Mouse (Mus musculus): ENCODE measurements around the gene Dnm3. TPM values are rescaled to one million over a fixed set of nuclear protein-coding genes. Genes with fewer than 3 reads are reported as not detected.

The Dnm3 gene
- polyA plus RNA-seq, 1 experiment from 2014 or later, result 12.9 TPM

DNA sequence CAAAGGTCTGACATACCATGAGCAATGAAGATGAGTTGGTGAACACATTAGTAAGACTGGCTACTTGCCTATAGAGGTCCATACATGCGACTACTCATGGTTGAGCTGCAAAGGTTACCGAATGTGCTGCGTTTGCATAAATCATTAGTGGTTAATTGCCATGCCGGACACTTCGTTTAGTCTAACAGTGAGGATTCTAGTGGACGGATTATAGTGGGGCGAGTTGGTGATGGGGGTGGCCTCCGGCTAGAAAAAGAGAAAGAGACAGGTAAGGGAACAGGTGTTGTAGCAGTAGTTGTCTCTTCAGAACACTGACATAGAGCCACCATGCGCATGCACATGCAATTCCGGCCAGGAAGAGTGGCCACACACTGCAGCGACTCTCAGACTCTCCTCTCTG is 486.0 kb downstream of the Dnm3 start:
- Histone ChIP-seq H3K36me3 (ENCODE audit: control insufficient read depth, insufficient read depth, low read length) (no peaks in the 10 kb centered on the region), H3K27me3 (ENCODE audit: control insufficient read depth, insufficient read depth, low read length) (no peaks in the 10 kb centered on the region), H3K9me3 (ENCODE audit: control insufficient read depth, low read length) (no peaks in the 10 kb centered on the region), H3K4me2 (ENCODE audit: low read depth) (no peak overlapping the region), H3K4me3 (ENCODE audit: low read depth, low read length) (no peak overlapping the region), H3K27ac (ENCODE audit: low read depth, low read length) (no peak overlapping the region), H3K9ac (ENCODE audit: low read length) (no peak overlapping the region), H3K4me1 (ENCODE audit: control insufficient read depth, insufficient read depth, low read length) (peaks cover 3% of the 10 kb centered on the region; the same call in 1 of the 2 replicates)
- no peak for DNase-seq (ENCODE audit: low spot score)
- no peak for ATAC-seq (ENCODE audit: insufficient read depth, low FRiP score, low TSS enrichment)
- WGBS, result 85% methylated on average over 11 of the region's 11 CpGs

DNA sequence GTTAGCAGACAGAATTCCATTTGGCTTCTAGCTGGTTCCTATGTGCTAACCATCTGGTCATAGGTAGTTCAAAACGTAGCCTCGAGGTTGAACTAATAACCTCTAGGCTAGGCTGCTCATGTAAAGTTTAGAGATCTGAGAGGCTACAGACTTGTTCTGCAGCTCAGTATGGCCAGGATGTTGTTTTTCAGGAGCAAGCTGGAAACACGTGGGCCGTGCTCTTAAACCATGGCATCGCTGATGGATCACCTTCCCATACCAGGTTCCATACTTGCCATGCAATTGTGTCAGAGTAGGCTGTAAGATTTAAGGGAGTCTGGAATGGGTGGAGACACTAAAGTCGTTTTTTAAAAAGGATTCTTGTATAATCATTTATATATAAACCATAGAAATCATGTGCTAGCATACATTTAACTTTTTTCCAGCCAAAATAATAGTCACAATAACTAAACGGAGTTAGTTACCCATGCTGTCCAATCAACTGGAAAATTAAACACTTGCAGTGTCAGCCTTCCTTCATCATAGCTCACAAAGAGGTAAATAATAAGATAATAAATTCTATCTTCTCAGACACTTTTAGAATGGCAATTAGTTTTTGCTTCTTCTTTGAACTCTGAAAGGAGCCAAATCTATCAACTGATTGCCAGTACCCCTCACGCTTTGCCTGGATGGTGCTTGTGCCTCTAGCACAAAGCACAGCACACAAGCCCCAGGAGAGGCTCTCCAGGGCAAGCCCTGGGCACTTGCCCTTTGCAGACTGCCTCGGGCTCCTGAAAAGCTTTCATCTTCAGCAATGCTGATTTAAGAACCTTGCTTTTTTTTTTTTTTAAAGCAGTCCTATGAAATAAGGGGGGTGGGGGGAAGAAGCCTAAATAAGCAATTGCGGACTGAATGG is 486.9 kb downstream of the Dnm3 start:
- H3K4me3 ChIP-seq (ENCODE audit: low read depth, low read length), result no peak overlapping the region
- H3K9me3 ChIP-seq (ENCODE audit: control insufficient read depth, low read length), result no peaks in the 10 kb centered on the region
- ATAC-seq (ENCODE audit: insufficient read depth, low FRiP score, low TSS enrichment), result no peak
- DNase-seq (ENCODE audit: low spot score), result no peak
- 31% methylated on average over 10 of the region's 10 CpGs for WGBS
- H3K36me3 ChIP-seq (ENCODE audit: control insufficient read depth, insufficient read depth, low read length), result no peaks in the 10 kb centered on the region
- no peaks in the 10 kb centered on the region for H3K27me3 ChIP-seq (ENCODE audit: control insufficient read depth, insufficient read depth, low read length)
- peaks cover 3% of the 10 kb centered on the region; the same call in 1 of the 2 replicates for H3K4me1 ChIP-seq (ENCODE audit: control insufficient read depth, insufficient read depth, low read length)
- no peak overlapping the region for H3K27ac ChIP-seq (ENCODE audit: low read depth, low read length)
- H3K9ac ChIP-seq (ENCODE audit: low read length), result no peak overlapping the region
- no peak overlapping the region for H3K4me2 ChIP-seq (ENCODE audit: low read depth)

DNA sequence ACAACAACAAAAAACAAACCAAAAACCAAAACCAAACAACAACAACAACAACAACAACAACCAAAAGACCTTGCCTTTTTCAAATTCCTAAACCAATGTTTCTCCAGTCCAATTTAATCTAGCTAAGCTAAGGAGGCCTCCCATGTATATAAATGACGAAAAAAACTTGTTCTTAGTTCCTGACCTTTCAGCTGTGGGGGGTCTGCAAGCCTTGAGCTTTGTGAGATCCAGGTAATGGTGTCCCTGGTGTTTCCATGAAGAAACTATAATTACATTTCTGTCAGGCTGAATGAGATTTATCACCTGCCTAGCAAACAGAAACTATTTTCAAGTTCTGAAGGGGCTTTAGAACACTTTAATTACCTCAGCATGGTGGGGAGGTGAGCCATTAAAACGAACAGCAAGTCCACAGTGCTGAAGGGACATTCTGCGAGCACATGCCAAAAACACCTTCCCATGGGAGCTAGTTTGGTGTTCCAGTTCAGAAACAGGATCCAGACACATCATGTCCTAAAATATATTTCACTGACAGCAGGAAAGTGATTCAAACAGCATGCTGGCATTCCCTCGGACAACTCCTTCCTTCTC is 493.8 kb downstream of the Dnm3 start:
- peak overlapping the region; percentile 67; the same call in 1 of the 2 replicates for H3K27ac ChIP-seq (ENCODE audit: low read depth, low read length)
- WGBS, result 16% methylated on average over 4 of the region's 4 CpGs
- H3K27me3 ChIP-seq (ENCODE audit: control insufficient read depth, insufficient read depth, low read length), result no peaks in the 10 kb centered on the region
- H3K4me2 ChIP-seq (ENCODE audit: low read depth), result no peak overlapping the region
- no peak for ATAC-seq (ENCODE audit: insufficient read depth, low FRiP score, low TSS enrichment)
- no peak for DNase-seq (ENCODE audit: low spot score)
- peaks cover 8% of the 10 kb centered on the region; the same call in 1 of the 2 replicates for H3K4me1 ChIP-seq (ENCODE audit: control insufficient read depth, insufficient read depth, low read length)
- H3K9me3 ChIP-seq (ENCODE audit: control insufficient read depth, low read length), result no peaks in the 10 kb centered on the region
- no peak overlapping the region for H3K4me3 ChIP-seq (ENCODE audit: low read depth, low read length)
- H3K9ac ChIP-seq (ENCODE audit: low read length), result no peak overlapping the region
- H3K36me3 ChIP-seq (ENCODE audit: control insufficient read depth, insufficient read depth, low read length), result no peaks in the 10 kb centered on the region

DNA sequence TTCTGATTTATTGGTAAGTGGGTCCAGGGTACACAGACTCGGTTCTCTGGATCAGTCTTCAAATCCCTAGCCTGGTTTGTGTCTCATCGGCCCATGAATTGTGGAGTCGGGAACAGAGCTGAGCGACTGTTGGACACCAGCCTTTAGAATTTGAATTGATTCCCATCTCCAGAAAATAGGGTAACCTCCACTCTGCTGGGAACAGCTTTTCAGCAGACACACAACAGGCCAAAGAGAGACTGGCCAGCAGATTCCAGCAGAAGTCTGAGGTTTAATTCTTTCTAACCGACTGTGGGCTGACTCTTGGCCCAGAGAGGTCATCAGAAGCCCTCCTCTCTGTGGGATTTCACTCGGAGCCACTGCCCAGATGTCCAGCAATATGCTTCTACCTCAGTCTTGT is 494.4 kb downstream of the Dnm3 start:
- Histone ChIP-seq H3K4me3 (ENCODE audit: low read depth, low read length) (no peak overlapping the region), H3K9me3 (ENCODE audit: control insufficient read depth, low read length) (no peaks in the 10 kb centered on the region), H3K4me1 (ENCODE audit: control insufficient read depth, insufficient read depth, low read length) (peaks cover 8% of the 10 kb centered on the region; the same call in 1 of the 2 replicates), H3K36me3 (ENCODE audit: control insufficient read depth, insufficient read depth, low read length) (no peaks in the 10 kb centered on the region), H3K27me3 (ENCODE audit: control insufficient read depth, insufficient read depth, low read length) (no peaks in the 10 kb centered on the region), H3K27ac (ENCODE audit: low read depth, low read length) (peak overlapping the region; percentile 28; the same call in 1 of the 2 replicates), H3K9ac (ENCODE audit: low read length) (no peak overlapping the region), H3K4me2 (ENCODE audit: low read depth) (no peak overlapping the region)
- DNase-seq (ENCODE audit: low spot score), result no peak
- no peak for ATAC-seq (ENCODE audit: insufficient read depth, low FRiP score, low TSS enrichment)
- WGBS, result 53% methylated on average over 6 of the region's 6 CpGs

DNA sequence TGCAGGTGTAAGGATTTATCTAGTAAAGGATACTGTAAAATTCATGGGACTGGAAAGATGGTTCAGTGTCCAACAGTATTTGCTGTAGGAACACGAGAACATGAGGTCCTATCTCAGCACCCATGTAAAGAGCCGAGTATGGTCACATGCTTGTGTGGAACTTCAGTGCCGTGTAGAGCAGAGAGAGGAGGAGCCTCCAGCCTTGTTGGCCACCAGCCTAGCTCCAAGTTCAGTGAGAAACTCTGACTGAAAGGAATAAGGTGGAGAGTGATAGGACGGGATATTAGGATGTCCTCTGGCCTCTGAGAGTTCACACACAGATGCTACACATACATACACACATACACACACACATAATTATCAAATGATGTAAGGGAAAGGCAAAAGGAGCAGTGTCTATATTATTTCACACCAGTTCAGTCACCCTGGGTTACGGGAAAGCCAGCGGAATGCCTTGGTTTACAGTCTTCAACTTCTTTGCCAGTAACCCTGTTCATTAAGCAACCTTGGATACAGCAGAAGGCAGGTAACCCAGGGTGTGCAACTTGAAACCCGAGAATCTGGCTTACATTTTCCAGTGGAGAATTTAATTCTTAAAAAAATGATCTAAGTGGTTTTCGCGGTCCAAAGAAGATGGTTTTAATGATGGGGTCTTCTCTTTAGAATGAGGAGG is 497.1 kb downstream of the Dnm3 start:
- peaks cover 11% of the 10 kb centered on the region; the same call in 1 of the 2 replicates for H3K4me1 ChIP-seq (ENCODE audit: control insufficient read depth, insufficient read depth, low read length)
- no peaks in the 10 kb centered on the region for H3K36me3 ChIP-seq (ENCODE audit: control insufficient read depth, insufficient read depth, low read length)
- H3K4me2 ChIP-seq (ENCODE audit: low read depth), result no peak overlapping the region
- no peak for DNase-seq (ENCODE audit: low spot score)
- H3K27me3 ChIP-seq (ENCODE audit: control insufficient read depth, insufficient read depth, low read length), result no peaks in the 10 kb centered on the region
- WGBS, result 84% methylated on average over 9 of the region's 9 CpGs
- H3K9me3 ChIP-seq (ENCODE audit: control insufficient read depth, low read length), result no peaks in the 10 kb centered on the region
- H3K9ac ChIP-seq (ENCODE audit: low read length), result no peak overlapping the region
- no peak for ATAC-seq (ENCODE audit: insufficient read depth, low FRiP score, low TSS enrichment)
- no peak overlapping the region for H3K4me3 ChIP-seq (ENCODE audit: low read depth, low read length)
- H3K27ac ChIP-seq (ENCODE audit: low read depth, low read length), result no peak overlapping the region

DNA sequence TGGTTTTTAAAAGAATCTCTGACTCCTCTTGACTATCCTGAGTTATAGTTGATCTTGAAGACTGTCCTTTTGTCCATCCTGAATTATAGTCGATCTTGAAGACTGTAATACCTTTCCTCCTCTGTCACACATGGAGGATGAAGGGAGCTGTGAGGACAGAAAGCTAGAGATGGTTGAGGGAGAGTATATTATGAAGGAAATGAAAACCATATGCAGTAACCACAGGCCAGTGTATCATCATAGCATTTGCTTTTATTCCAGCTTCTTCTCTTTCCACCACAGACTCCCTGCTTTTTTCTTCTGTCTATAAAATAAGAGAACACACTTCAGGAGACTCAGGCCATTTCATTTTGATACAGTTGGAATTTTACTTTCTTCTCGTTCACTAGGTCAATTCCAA is 497.8 kb downstream of the Dnm3 start:
- Histone ChIP-seq H3K27ac (ENCODE audit: low read depth, low read length) (no peak overlapping the region), H3K27me3 (ENCODE audit: control insufficient read depth, insufficient read depth, low read length) (no peaks in the 10 kb centered on the region), H3K4me2 (ENCODE audit: low read depth) (no peak overlapping the region), H3K36me3 (ENCODE audit: control insufficient read depth, insufficient read depth, low read length) (no peaks in the 10 kb centered on the region), H3K4me3 (ENCODE audit: low read depth, low read length) (no peak overlapping the region), H3K9ac (ENCODE audit: low read length) (no peak overlapping the region), H3K4me1 (ENCODE audit: control insufficient read depth, insufficient read depth, low read length) (peaks cover 11% of the 10 kb centered on the region; the same call in 1 of the 2 replicates), H3K9me3 (ENCODE audit: control insufficient read depth, low read length) (no peaks in the 10 kb centered on the region)
- WGBS, result 79% methylated on average over 2 of the region's 2 CpGs
- ATAC-seq (ENCODE audit: insufficient read depth, low FRiP score, low TSS enrichment) (no peak), DNase-seq (ENCODE audit: low spot score) (no peak)

DNA sequence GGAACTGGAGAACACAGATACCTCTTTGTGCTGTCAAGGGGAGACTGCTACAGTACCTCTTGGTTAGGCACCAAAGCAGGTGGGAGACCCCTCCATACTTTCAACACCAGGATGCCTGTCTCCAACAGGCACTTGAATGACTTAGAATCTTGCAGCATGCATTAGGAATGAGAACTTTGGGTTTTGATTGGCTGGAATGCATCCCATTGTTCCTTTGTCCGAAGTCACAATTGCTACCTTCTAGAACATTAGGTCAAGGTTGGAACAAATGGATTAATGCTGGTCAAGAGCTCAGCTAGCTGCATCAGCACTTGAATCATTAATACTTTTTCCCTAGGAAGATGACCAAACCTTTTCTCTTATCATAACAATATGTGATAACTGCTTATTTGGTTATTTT is 498.3 kb downstream of the Dnm3 start, which contains the start of gene 4930558K02Rik:
Gene 4930558K02Rik (minus strand): TSS at position 101 of the 400 bp plus-strand sequence.
- H3K9me3 ChIP-seq (ENCODE audit: control insufficient read depth, low read length), result no peaks in the 10 kb centered on the region
- no peak within 1 kb of the TSS for H3K27ac ChIP-seq (ENCODE audit: low read depth, low read length)
- no peaks in the 10 kb centered on the region for H3K27me3 ChIP-seq (ENCODE audit: control insufficient read depth, insufficient read depth, low read length)
- H3K4me3 ChIP-seq (ENCODE audit: low read depth, low read length), result no peak within 1 kb of the TSS
- 63% methylated on average over 1 of the region's 1 CpGs for WGBS
- peaks cover 8% of the 10 kb centered on the region; the same call in 1 of the 2 replicates for H3K4me1 ChIP-seq (ENCODE audit: control insufficient read depth, insufficient read depth, low read length)
- no peak for DNase-seq (ENCODE audit: low spot score)
- no peak for ATAC-seq (ENCODE audit: insufficient read depth, low FRiP score, low TSS enrichment)
- no peak within 1 kb of the TSS for H3K9ac ChIP-seq (ENCODE audit: low read length)
- no peaks in the 10 kb centered on the region for H3K36me3 ChIP-seq (ENCODE audit: control insufficient read depth, insufficient read depth, low read length)
- no peak within 1 kb of the TSS for H3K4me2 ChIP-seq (ENCODE audit: low read depth)

DNA sequence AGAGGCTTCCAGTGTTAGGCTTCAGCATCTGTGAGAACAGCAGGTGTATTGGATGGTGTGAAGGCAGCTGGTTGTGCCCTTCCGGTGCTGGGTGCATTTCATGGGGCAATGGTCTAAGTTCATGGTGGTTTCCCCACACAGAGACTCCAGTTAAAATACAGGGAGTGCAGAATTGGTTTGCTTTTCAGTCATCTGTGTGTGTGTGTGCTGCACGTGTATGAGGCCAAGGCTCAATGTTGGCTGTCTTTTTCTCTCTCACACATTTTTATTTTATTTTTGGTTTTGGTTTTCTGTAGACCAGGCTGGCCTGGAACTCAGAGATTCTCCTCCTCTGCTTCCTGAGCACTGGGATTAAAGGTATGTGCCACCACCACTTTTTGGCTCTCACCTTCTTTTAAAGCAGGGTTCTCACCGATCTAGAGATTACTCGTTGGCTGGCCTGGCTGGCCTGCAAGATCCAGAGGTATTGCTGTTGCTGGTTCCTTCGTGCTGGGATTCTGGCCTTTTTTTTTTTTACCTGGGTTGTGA is 499.6 kb downstream of the Dnm3 start:
- WGBS, result 86% methylated on average over 5 of the region's 5 CpGs

More for the DNA sequence above, 499.6 kb downstream of the Dnm3 start:
- H3K27me3 ChIP-seq (ENCODE audit: control insufficient read depth, insufficient read depth, low read length), result no peaks in the 10 kb centered on the region
- peaks cover 3% of the 10 kb centered on the region; the same call in 1 of the 2 replicates for H3K4me1 ChIP-seq (ENCODE audit: control insufficient read depth, insufficient read depth, low read length)
- H3K9me3 ChIP-seq (ENCODE audit: control insufficient read depth, low read length), result no peaks in the 10 kb centered on the region
- ATAC-seq (ENCODE audit: insufficient read depth, low FRiP score, low TSS enrichment) (no peak), DNase-seq (ENCODE audit: low spot score) (no peak)
- no peak overlapping the region for H3K27ac ChIP-seq (ENCODE audit: low read depth, low read length)
- H3K4me2 ChIP-seq (ENCODE audit: low read depth), result no peak overlapping the region
- H3K9ac ChIP-seq (ENCODE audit: low read length), result no peak overlapping the region
- H3K4me3 ChIP-seq (ENCODE audit: low read depth, low read length), result no peak overlapping the region
- no peaks in the 10 kb centered on the region for H3K36me3 ChIP-seq (ENCODE audit: control insufficient read depth, insufficient read depth, low read length)
